Mouse (Mus musculus) brain, embryonic 14.5 days (tissue): ENCODE data around the gene Emp3. TPM values are rescaled to one million over a fixed set of nuclear protein-coding genes. Genes with fewer than 3 reads are reported as not detected.
"Not testable (repeated sequence)": the region's sequence is repeated elsewhere in the genome, so short reads cannot be mapped to it uniquely, and the experiment has no call there.

Experiments used
- DNase-seq: peaks from one replicate; pipeline ENCODE4 v3.0.0-alpha.2; 2011; ENCODE audit warnings: low read depth
- CTCF ChIP-seq: fragments of 200-500 bp; IDR thresholded peaks from 2 replicates; pipeline ENCODE4 v1.5.1; 2012; ENCODE audit warnings: inconsistent platforms, mild to moderate bottlenecking, moderate library complexity, borderline replicate concordance; ENCODE audit not compliant: insufficient read depth, insufficient read length; ENCODE audit errors: extremely low read depth
- POLR2A ChIP-seq: fragments of 200-500 bp; IDR thresholded peaks from 2 replicates; pipeline ENCODE4 v1.6.1; 2012; ENCODE audit warnings: mild to moderate bottlenecking, inconsistent platforms, borderline replicate concordance; ENCODE audit not compliant: poor library complexity, insufficient read depth, insufficient read length, severe bottlenecking; ENCODE audit errors: extremely low read depth
- polyA plus RNA-seq: library from polyadenylated mRNA; depleted of rRNA; stranded (reverse); fragments of >200 nt; gene quantifications from 2 replicates; pipeline ENCODE4 v1.2.3, GENCODE M21; 2012; rRNA removed

The Emp3 gene
- polyA plus RNA-seq, result 27.7 and 27.8 TPM in 2 replicates

GRCm38 (mm10) chr7:45921242-45921621 is at the start of gene Emp3:
TSS of gene Emp3 (minus strand) at chr7:45921404.
- no peak for TF ChIP-seq POLR2A
- no peak for TF ChIP-seq CTCF
- no peak for DNase-seq

GRCm38 (mm10) chr7:45956611-45957010 is 35.4 kb upstream of the Emp3 start:
- TF ChIP-seq POLR2A, result no peak
- TF ChIP-seq CTCF, result no peak
- DNase-seq, result no peak

GRCm38 (mm10) chr7:45949061-45949460 is 27.9 kb upstream of the Emp3 start:
- no peak for DNase-seq
- no peak for TF ChIP-seq POLR2A
- no peak for TF ChIP-seq CTCF

- not testable (repeated sequence) for DNase-seq
Observed at GRCm38 (mm10) chr7:45943280-45943679, 22.1 kb upstream of the Emp3 start.

- DNase-seq, result no peak
- TF ChIP-seq CTCF (no peak), POLR2A (no peak)
Observed at GRCm38 (mm10) chr7:45941986-45942385, 20.8 kb upstream of the Emp3 start.

- TF ChIP-seq POLR2A (no peak), CTCF (no peak)
- DNase-seq, result no peak
Observed at GRCm38 (mm10) chr7:45939836-45940235, 18.6 kb upstream of the Emp3 start.

GRCm38 (mm10) chr7:45935114-45935513 is 13.9 kb upstream of the Emp3 start:
- TF ChIP-seq CTCF (peak; percentile 80), POLR2A (no peak)
- DNase-seq, result peak; percentile 70

- DNase-seq, result not testable (repeated sequence)
Observed at GRCm38 (mm10) chr7:45933766-45934165, 12.6 kb upstream of the Emp3 start.

- no peak for DNase-seq
- TF ChIP-seq POLR2A (no peak), CTCF (no peak)
Observed at GRCm38 (mm10) chr7:45929688-45930087, 8.5 kb upstream of the Emp3 start.

GRCm38 (mm10) chr7:45928626-45929295 is 7.6 kb upstream of the Emp3 start:
- TF ChIP-seq CTCF (no peak), POLR2A (no peak)
- peak; percentile 54 for DNase-seq

GRCm38 (mm10) chr7:45924429-45924816 is 3.2 kb upstream of the Emp3 start:
- TF ChIP-seq POLR2A, result no peak
- no peak for TF ChIP-seq CTCF
- DNase-seq, result no peak

- peak; percentile 49 for DNase-seq
- no peak for TF ChIP-seq POLR2A
- no peak for TF ChIP-seq CTCF
Observed at GRCm38 (mm10) chr7:45923762-45924428, 2.7 kb upstream of the Emp3 start, which contains the start of gene Ccdc114. TSS of gene Ccdc114 (plus strand) at chr7:45924072.
